Mouse (Mus musculus): ENCODE data around the gene Olfr353. TPM values are rescaled to one million over a fixed set of nuclear protein-coding genes. Genes with fewer than 3 reads are reported as not detected.

The Olfr353 gene
- not detected for total RNA-seq (2018; cell fraction: chromatin; rRNA removed)
- not detected for total RNA-seq (2018; cell fraction: cytosol; rRNA removed)
- total RNA-seq (2018; cell fraction: nucleus; rRNA removed), result not detected
- not detected in 3 replicates for polyA plus RNA-seq (2018)

GRCm38 (mm10) chr2:36892836-36893235 is at the start of gene Olfr353:
Olfr353 (minus strand) TSS chr2:36892936.
- Histone ChIP-seq H3K4me3 (ENCODE audit: inconsistent target) (no peak within 1 kb of the TSS), H3K36me3 (ENCODE audit: inconsistent target) (no peaks in the 10 kb centered on the region), H3K79me2 (ENCODE audit: inconsistent target) (no peaks in the 10 kb centered on the region), H3K27ac (no peak within 1 kb of the TSS)

DNA sequence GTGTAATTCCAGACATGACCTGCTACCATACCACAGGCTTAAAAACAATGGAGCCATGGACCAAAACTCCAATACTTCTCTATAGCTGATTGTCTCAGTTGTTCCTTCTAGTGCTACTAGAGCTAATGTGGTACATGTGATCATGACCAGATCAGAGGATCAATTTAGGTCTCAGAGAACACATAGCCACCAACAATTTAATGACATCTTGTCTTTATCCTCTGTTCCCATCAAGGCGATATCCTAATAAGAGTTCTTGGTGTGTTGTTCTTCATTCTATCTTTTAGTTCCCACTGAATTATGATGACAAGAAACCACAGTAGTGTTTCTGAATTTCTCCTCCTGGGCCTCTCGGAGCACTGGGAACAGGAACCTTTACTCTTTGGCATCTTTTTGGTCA is 44.1 kb upstream of the Olfr353 start, which contains the start of gene Olfr356:
Olfr356 (plus strand) TSS at position 301 of the 400 bp plus-strand sequence.
- WGBS (ENCODE audit: missing documents), result 88% methylated on average over 2 of the region's 2 CpGs
- H3K79me2 ChIP-seq (ENCODE audit: inconsistent target), result no peaks in the 10 kb centered on the region
- no peak within 1 kb of the TSS for H3K27ac ChIP-seq
- H3K4me3 ChIP-seq (ENCODE audit: inconsistent target), result no peak within 1 kb of the TSS
- no peaks in the 10 kb centered on the region for H3K36me3 ChIP-seq (ENCODE audit: inconsistent target)

DNA sequence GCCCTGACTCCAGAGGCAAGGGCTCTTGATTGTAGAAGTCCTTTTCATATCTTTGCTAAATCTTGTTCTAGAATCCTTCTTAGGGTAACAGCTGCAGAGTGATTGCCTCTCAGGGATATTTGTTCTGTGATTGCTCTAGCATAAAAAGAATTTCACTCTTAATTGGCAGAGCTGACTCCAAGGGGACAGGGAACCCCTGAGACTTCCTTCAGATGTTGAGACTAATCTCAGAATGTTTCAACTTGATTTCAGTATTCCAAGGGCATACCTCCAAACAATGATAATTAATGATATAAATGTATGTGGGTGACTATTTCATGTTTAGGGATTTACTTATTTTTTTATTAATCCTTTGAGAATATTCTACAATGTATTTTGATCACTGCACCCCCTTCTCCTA is 36.1 kb upstream of the Olfr353 start, which contains the start of gene Olfr355:
Olfr355 (minus strand) TSS at position 101 of the 400 bp plus-strand sequence.
- Histone ChIP-seq H3K27ac (no peak within 1 kb of the TSS), H3K36me3 (ENCODE audit: inconsistent target) (no peaks in the 10 kb centered on the region), H3K4me3 (ENCODE audit: inconsistent target) (no peak within 1 kb of the TSS), H3K79me2 (ENCODE audit: inconsistent target) (no peaks in the 10 kb centered on the region)

GRCm38 (mm10) chr2:36905380-36905779 is 12.6 kb upstream of the Olfr353 start, which contains the start of gene Olfr354:
Olfr354 (plus strand) TSS chr2:36905680.
- Histone ChIP-seq H3K4me3 (ENCODE audit: inconsistent target) (no peak within 1 kb of the TSS), H3K27ac (no peak within 1 kb of the TSS), H3K36me3 (ENCODE audit: inconsistent target) (no peaks in the 10 kb centered on the region), H3K79me2 (ENCODE audit: inconsistent target) (no peaks in the 10 kb centered on the region)

- H3K4me3 ChIP-seq (ENCODE audit: inconsistent target), result no peak overlapping the region
- H3K79me2 ChIP-seq (ENCODE audit: inconsistent target), result no peaks in the 10 kb centered on the region
- H3K27ac ChIP-seq, result no peak overlapping the region
- no peaks in the 10 kb centered on the region for H3K36me3 ChIP-seq (ENCODE audit: inconsistent target)
Observed at GRCm38 (mm10) chr2:36897114-36897513, 4.4 kb upstream of the Olfr353 start.

DNA sequence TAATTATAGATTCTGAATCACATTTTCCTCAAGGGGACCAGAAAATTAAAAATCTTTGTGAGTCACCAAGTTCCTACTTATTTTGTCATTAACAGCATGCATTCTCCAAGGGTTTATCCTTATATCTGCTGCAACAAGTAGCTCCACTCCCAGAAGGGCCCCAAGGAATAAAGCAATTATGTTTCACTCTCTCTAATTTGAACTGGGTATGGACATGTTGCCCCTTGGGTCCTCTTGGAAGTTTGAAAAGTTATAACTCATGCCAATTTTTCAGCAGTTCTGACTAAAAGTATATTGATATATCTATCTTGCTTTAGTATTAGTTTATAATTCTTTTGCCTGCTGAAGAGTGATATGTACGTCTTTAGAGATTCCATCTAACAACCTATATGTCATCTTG is 24.6 kb downstream of the Olfr353 start, which contains the start of gene Olfr352:
Olfr352 (plus strand) TSS at position 301 of the 400 bp plus-strand sequence.
- Histone ChIP-seq H3K79me2 (ENCODE audit: inconsistent target) (no peaks in the 10 kb centered on the region), H3K4me3 (ENCODE audit: inconsistent target) (no peak within 1 kb of the TSS), H3K27ac (no peak within 1 kb of the TSS), H3K36me3 (ENCODE audit: inconsistent target) (no peaks in the 10 kb centered on the region)
- WGBS (ENCODE audit: missing documents), result 86% methylated on average over 1 of the region's 1 CpGs

DNA sequence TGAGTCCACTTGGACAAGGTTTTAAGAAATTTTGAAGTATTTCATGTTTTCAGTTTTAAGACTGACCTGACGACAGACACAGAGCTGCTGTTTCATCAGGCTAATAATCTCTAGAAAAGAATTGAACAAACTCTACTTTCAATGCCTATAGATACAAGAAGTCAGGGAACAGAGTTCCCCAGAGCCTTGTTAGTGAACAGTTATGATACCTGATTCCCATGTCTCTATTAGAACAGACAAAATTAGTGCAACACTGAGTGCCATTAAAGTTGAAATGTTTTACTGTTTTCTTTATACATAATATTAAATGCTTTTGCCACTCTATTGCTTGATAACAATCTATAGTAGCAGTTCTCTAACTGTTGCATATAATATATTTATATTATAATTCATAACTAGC is 30.2 kb downstream of the Olfr353 start, which contains the start of gene Olfr351:
Olfr351 (minus strand) TSS at position 101 of the 400 bp plus-strand sequence.
- Histone ChIP-seq H3K79me2 (ENCODE audit: inconsistent target) (no peaks in the 10 kb centered on the region), H3K4me3 (ENCODE audit: inconsistent target) (no peak within 1 kb of the TSS), H3K27ac (no peak within 1 kb of the TSS), H3K36me3 (ENCODE audit: inconsistent target) (no peaks in the 10 kb centered on the region)
- 83% methylated on average over 1 of the region's 1 CpGs for WGBS (ENCODE audit: missing documents)

DNA sequence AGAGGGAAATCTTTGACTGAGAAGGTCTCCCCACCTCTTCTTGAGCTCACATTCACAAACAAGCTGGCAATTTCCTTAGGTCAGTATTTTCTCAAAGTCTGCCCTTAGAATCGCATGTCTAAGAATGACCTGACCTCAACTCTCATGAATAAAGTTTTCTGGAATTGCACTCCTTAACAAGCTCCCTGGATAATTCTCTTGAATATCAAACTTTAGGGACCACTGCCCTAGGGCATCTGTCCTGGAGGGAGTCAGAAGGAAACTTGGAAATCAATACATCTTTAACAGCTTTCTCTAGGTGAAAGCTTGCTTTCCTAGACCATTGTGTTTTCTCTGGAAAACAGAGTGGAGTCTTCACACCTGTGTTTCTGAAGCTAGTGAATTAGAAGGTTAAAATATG is 46.7 kb downstream of the Olfr353 start, which contains the start of gene Olfr350:
Olfr350 (plus strand) TSS at position 301 of the 400 bp plus-strand sequence.
- Histone ChIP-seq H3K79me2 (ENCODE audit: inconsistent target) (no peaks in the 10 kb centered on the region), H3K36me3 (ENCODE audit: inconsistent target) (no peaks in the 10 kb centered on the region), H3K4me3 (ENCODE audit: inconsistent target) (no peak within 1 kb of the TSS), H3K27ac (no peak within 1 kb of the TSS)
- 100% methylated on average over 1 of the region's 1 CpGs for WGBS (ENCODE audit: missing documents)

Other genes starting within 250 kb of the Olfr353 start
- not detected in 3 replicates for gene Olfr346, start 207.1 kb downstream of the Olfr353 start, polyA plus RNA-seq (2018)
- not detected in 3 replicates for gene Olfr347, start 161.0 kb downstream of the Olfr353 start, polyA plus RNA-seq (2018)
- gene Olfr348, start 108.7 kb downstream of the Olfr353 start, polyA plus RNA-seq (2018), result not detected in 3 replicates
- gene Olfr50, start 102.4 kb downstream of the Olfr353 start, polyA plus RNA-seq (2018), result not detected in 3 replicates
- not detected in 3 replicates for gene Olfr3, start 75.9 kb downstream of the Olfr353 start, polyA plus RNA-seq (2018)
- gene Olfr350, start 46.6 kb downstream of the Olfr353 start, polyA plus RNA-seq (2018), result not detected in 3 replicates
- gene Olfr351, start 30.3 kb downstream of the Olfr353 start, polyA plus RNA-seq (2018), result not detected in 3 replicates
- gene Olfr352, start 24.5 kb downstream of the Olfr353 start, polyA plus RNA-seq (2018), result not detected in 3 replicates
- gene Olfr354, start 12.7 kb upstream of the Olfr353 start, polyA plus RNA-seq (2018), result not detected in 3 replicates
- not detected in 3 replicates for gene Olfr355, start 36.0 kb upstream of the Olfr353 start, polyA plus RNA-seq (2018)
- gene Olfr356, start 44.2 kb upstream of the Olfr353 start, polyA plus RNA-seq (2018), result not detected in 3 replicates
- gene Olfr357, start 100.9 kb upstream of the Olfr353 start, polyA plus RNA-seq (2018), result not detected in 3 replicates
- not detected in 3 replicates for gene Olfr358, start 116.4 kb upstream of the Olfr353 start, polyA plus RNA-seq (2018)
- not detected in 3 replicates for gene Olfr360, start 172.8 kb upstream of the Olfr353 start, polyA plus RNA-seq (2018)
- not detected in 3 replicates for gene Olfr361, start 196.4 kb upstream of the Olfr353 start, polyA plus RNA-seq (2018)
- not detected in 3 replicates for gene Olfr362, start 225.0 kb upstream of the Olfr353 start, polyA plus RNA-seq (2018)
- not detected in 3 replicates for gene Olfr364-ps1, start 246.4 kb upstream of the Olfr353 start, polyA plus RNA-seq (2018)

Measured in macrophage (primary cell).